Mouse (Mus musculus): ENCODE data around the gene Arid1b. TPM values are rescaled to one million over a fixed set of nuclear protein-coding genes. Genes with fewer than 3 reads are reported as not detected.
A peak's percentile ranks its signal among the peaks of the same experiment; 100 is the strongest.

The Arid1b gene
- polyA plus RNA-seq (2014; fragmentation: Nextera tagmentation; extraction: Ambion mirVana) = 12.4 and 14.3 TPM in 2 replicates

DNA sequence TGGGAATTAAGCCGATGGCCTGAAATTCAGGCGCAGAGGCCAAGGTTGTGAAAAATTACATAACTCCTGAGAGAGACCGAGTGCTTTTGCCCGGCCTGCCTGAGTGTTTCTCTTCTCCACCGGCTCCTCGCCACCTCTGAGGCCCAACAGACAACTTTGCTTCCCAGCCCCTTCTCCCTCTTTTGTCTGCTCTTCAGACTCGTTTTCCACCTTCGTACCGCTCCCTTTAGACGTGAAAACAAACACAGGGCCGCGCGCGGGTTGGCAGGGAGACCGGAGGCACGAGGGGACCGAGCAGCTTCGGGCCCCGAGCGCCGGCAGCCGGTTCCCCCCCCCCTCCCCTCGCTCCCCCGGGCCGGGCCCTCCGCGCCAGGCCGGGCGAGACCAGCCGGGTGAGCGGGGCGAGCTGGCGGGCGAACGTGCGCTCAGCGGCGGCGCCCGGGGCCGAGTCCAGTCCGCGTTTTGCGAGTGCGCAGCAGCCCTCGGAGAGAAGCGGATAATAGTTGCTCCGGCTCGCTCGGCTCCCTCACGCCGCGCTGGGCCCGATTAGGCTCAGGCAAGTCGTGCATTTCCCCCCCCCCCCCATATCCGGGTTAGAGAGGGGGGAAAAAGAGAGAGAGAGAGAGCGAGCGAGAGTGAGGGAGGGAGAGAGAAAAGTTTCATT is at the start of gene Arid1b:
Arid1b (plus strand) TSS at position 493 of the 664 bp plus-strand sequence.
- H3K27me3 ChIP-seq (replicated peaks; ENCODE audit: control insufficient read depth, insufficient read depth, low read length) = no peaks in the 10 kb centered on the region

DNA sequence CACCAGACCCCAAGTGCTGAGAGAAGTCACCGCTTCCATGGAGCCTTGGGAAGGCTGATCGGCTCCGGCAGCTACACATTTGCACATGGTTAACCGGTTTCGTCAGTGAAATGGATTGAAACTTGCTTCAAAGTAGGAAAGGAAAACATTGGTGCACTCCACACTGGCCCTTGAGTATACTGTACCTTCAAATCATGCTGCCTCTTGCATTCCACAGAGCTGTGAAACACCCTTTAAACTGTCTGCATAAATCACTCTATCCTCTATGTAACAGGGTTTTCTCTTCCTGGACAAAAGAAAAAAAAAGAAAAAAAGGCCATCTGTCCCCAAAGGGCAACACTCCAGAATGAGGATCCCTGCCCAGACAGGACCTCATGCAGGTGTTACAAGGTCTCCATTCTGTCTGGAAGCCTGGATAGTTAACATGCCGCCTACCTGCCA is 48.8 kb upstream of the Arid1b start:
- Histone ChIP-seq H3K9me3 (ENCODE audit: control insufficient read depth, low read length) (no peaks in the 10 kb centered on the region), H3K4me2 (ENCODE audit: low read depth, low read length) (peak overlapping the region; percentile 47; the same call in 1 of the 2 replicates), H3K27me3 (replicated peaks; ENCODE audit: control insufficient read depth, insufficient read depth, low read length) (no peaks in the 10 kb centered on the region), H3K27ac (replicated peaks; ENCODE audit: low read depth, low read length) (peak overlapping the region; percentile 59; the same call in 1 of the 2 replicates), H3K4me1 (ENCODE audit: control insufficient read depth, insufficient read depth, low read length) (peaks cover 25% of the 10 kb centered on the region), H3K4me3 (ENCODE audit: low read depth, low read length) (no peak overlapping the region), H3K36me3 (ENCODE audit: control insufficient read depth, insufficient read depth, low read length) (no peaks in the 10 kb centered on the region), H3K9ac (ENCODE audit: low read depth, low read length) (no peak overlapping the region)
- WGBS = 50% methylated on average over 6 of the region's 6 CpGs
- ATAC-seq (ENCODE audit: low read depth) (no peak), DNase-seq (ENCODE audit: low spot score) (no peak)

More for the DNA sequence above, at the start of gene Arid1b:
- H3K4me1 ChIP-seq (ENCODE audit: control insufficient read depth, insufficient read depth, low read length) = peaks cover 6% of the 10 kb centered on the region
- no peaks in the 10 kb centered on the region for H3K9me3 ChIP-seq (ENCODE audit: control insufficient read depth, low read length)
- peak within 1 kb of the TSS; percentile 63 for H3K4me2 ChIP-seq (ENCODE audit: low read depth, low read length)
- DNase-seq (ENCODE audit: low spot score) = peak; percentile 94
- H3K27ac ChIP-seq (replicated peaks; ENCODE audit: low read depth, low read length) = peak within 1 kb of the TSS; percentile 100
- H3K4me3 ChIP-seq (ENCODE audit: low read depth, low read length) = peak within 1 kb of the TSS; percentile 97
- H3K9ac ChIP-seq (ENCODE audit: low read depth, low read length) = peak within 1 kb of the TSS; percentile 100
- peak; percentile 83 for ATAC-seq (ENCODE audit: low read depth)
- H3K36me3 ChIP-seq (ENCODE audit: control insufficient read depth, insufficient read depth, low read length) = no peaks in the 10 kb centered on the region
- WGBS = 1% methylated on average over 53 of the region's 58 CpGs

DNA sequence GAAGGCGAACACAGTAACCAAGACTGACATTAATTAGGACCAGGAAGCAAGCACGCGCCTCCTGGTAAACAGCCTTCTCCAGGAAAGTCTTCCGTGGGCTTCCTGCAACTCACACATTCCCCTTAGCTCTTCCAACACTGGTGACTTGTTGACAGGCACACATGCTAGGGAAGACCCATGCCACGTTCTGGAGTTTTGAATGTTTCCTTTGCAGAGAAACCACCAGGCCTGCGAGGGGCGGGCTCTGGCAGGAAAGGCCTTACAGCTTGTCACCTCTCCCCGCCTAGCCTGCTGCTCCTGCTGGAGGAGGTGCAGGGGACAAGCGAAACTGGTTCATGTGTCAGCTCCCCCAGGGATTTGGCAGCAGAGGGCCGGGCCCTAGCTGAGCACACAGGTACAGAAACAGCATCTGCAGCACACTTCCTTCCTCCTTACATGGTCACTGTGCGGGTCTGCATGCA is 48.2 kb upstream of the Arid1b start:
- Histone ChIP-seq H3K4me3 (ENCODE audit: low read depth, low read length) (0 out of 2 replicates have a peak overlapping the region, but pooled peaks have one; percentile 5), H3K4me1 (ENCODE audit: control insufficient read depth, insufficient read depth, low read length) (peaks cover 25% of the 10 kb centered on the region), H3K27me3 (replicated peaks; ENCODE audit: control insufficient read depth, insufficient read depth, low read length) (no peaks in the 10 kb centered on the region), H3K4me2 (ENCODE audit: low read depth, low read length) (peak overlapping the region; percentile 47), H3K27ac (replicated peaks; ENCODE audit: low read depth, low read length) (peak overlapping the region; percentile 59; the same call in 1 of the 2 replicates), H3K9ac (ENCODE audit: low read depth, low read length) (peak overlapping the region; percentile 46), H3K9me3 (ENCODE audit: control insufficient read depth, low read length) (no peaks in the 10 kb centered on the region), H3K36me3 (ENCODE audit: control insufficient read depth, insufficient read depth, low read length) (no peaks in the 10 kb centered on the region)
- 10% methylated on average over 11 of the region's 11 CpGs for WGBS
- ATAC-seq (ENCODE audit: low read depth) (peak; percentile 86), DNase-seq (ENCODE audit: low spot score) (peak; percentile 88)

DNA sequence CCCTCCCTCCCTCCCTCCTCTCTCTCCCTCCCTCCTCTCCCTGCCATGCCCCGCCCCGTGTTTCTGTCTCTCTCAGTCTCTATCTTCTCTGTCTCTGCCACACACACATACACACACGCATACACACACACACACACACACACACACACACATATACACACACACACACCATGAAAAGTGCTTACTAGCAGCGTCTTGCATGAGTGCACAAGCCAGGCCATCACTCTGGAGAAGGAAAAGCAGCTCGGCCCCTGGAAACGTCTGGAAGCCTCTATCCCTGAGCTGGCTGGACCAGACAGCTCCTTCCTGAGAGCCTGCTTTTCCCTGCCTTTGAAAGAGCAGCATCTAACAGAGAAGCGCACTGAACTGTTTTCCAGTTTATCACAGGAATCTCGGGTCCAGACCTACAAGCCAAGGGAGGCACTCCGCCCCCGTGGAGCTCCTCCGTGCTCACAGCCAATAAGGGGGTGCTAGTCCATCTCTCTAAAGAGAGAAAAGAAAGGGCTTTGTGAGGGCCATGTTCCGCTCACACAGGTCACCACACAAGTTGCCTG is 47.6 kb upstream of the Arid1b start:
- Histone ChIP-seq H3K36me3 (ENCODE audit: control insufficient read depth, insufficient read depth, low read length) (no peaks in the 10 kb centered on the region), H3K9ac (ENCODE audit: low read depth, low read length) (0 out of 2 replicates have a peak overlapping the region, but pooled peaks have one; percentile 5), H3K4me1 (ENCODE audit: control insufficient read depth, insufficient read depth, low read length) (peaks cover 25% of the 10 kb centered on the region), H3K27me3 (replicated peaks; ENCODE audit: control insufficient read depth, insufficient read depth, low read length) (no peaks in the 10 kb centered on the region), H3K27ac (replicated peaks; ENCODE audit: low read depth, low read length) (peak overlapping the region; percentile 46), H3K4me2 (ENCODE audit: low read depth, low read length) (peak overlapping the region; percentile 47), H3K9me3 (ENCODE audit: control insufficient read depth, low read length) (no peaks in the 10 kb centered on the region), H3K4me3 (ENCODE audit: low read depth, low read length) (no peak overlapping the region)
- DNase-seq (ENCODE audit: low spot score) = peak; percentile 31
- 18% methylated on average over 12 of the region's 12 CpGs for WGBS
- ATAC-seq (ENCODE audit: low read depth) = peak; percentile 58

DNA sequence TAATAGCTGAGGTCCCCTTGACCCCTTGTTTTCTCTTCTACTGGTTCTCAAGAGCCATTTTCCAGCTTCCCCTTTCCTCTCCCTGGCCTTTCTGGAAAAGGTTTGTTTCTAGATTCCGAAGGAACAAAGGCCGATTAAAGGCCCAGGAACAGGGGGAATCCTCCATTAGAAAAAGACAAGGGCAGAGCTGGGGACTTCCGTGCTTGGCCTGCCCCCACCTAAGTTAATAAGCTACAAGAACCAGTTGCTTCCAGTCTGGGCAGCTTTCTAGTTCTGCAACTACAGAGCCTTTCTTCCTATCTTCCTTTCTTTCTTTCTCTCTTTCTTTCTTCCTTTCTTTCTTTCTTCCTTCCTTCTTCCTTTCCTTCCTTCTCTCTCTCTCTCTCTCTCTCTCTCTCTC is 47.1 kb upstream of the Arid1b start:
- Histone ChIP-seq H3K9me3 (ENCODE audit: control insufficient read depth, low read length) (no peaks in the 10 kb centered on the region), H3K36me3 (ENCODE audit: control insufficient read depth, insufficient read depth, low read length) (no peaks in the 10 kb centered on the region), H3K4me1 (ENCODE audit: control insufficient read depth, insufficient read depth, low read length) (peaks cover 25% of the 10 kb centered on the region), H3K27me3 (replicated peaks; ENCODE audit: control insufficient read depth, insufficient read depth, low read length) (no peaks in the 10 kb centered on the region), H3K4me3 (ENCODE audit: low read depth, low read length) (no peak overlapping the region), H3K4me2 (ENCODE audit: low read depth, low read length) (peak overlapping the region; percentile 47), H3K9ac (ENCODE audit: low read depth, low read length) (0 out of 2 replicates have a peak overlapping the region, but pooled peaks have one; percentile 5), H3K27ac (replicated peaks; ENCODE audit: low read depth, low read length) (peak overlapping the region; percentile 46)
- ATAC-seq (ENCODE audit: low read depth) = no peak
- DNase-seq (ENCODE audit: low spot score) = no peak
- WGBS = 33% methylated on average over 3 of the region's 3 CpGs

DNA sequence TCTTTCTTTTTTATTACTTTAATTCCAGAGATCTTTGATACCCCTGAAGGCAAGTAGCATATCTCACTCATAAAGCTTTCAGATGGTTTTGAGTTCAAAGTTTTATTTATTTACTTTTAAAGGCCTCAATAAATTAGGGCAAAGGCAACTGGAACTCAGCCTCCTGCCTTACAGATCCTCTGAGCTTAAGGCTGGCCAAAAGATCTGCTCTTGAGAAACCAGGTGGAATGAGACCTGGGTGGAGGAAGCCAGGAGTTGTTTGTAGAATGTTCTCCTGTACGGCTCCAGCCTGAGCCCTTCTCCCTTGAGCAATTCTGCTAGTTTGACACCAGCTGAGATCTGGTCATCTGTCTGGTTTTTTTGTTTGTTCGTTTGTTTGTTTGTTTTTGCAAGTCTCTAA is 46.7 kb upstream of the Arid1b start:
- Histone ChIP-seq H3K27me3 (replicated peaks; ENCODE audit: control insufficient read depth, insufficient read depth, low read length) (no peaks in the 10 kb centered on the region), H3K4me3 (ENCODE audit: low read depth, low read length) (no peak overlapping the region), H3K4me1 (ENCODE audit: control insufficient read depth, insufficient read depth, low read length) (peaks cover 25% of the 10 kb centered on the region), H3K36me3 (ENCODE audit: control insufficient read depth, insufficient read depth, low read length) (no peaks in the 10 kb centered on the region), H3K9me3 (ENCODE audit: control insufficient read depth, low read length) (no peaks in the 10 kb centered on the region), H3K4me2 (ENCODE audit: low read depth, low read length) (no peak overlapping the region), H3K27ac (replicated peaks; ENCODE audit: low read depth, low read length) (no peak overlapping the region), H3K9ac (ENCODE audit: low read depth, low read length) (no peak overlapping the region)
- no peak for ATAC-seq (ENCODE audit: low read depth)
- whole genome bisulfite sequencing = 52% methylated on average over 2 of the region's 2 CpGs
- DNase-seq (ENCODE audit: low spot score) = no peak

DNA sequence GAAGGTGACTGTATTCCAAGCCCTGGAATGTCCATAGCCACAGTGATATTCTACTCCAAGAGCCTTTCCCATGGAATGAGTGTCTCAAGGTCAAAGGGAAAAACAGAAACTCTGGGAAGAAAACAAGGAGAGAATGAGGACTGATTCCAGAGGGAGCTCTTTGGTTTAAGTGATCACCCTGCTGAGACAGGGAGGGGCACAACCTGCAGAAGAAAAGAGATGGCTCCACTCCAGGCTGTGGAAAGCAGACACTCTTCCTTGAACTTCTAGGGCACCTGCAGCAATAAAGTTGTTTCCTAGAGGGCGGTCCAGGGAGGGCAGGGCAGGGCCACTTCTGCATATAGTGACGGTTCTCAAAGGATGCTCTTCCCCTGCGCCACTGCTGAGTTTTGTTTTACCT is 45.6 kb upstream of the Arid1b start:
- WGBS = 59% methylated on average over 3 of the region's 3 CpGs
- no peak overlapping the region for H3K9ac ChIP-seq (ENCODE audit: low read depth, low read length)
- no peaks in the 10 kb centered on the region for H3K36me3 ChIP-seq (ENCODE audit: control insufficient read depth, insufficient read depth, low read length)
- ATAC-seq (ENCODE audit: low read depth) = no peak
- H3K4me3 ChIP-seq (ENCODE audit: low read depth, low read length) = no peak overlapping the region
- H3K4me2 ChIP-seq (ENCODE audit: low read depth, low read length) = no peak overlapping the region
- peaks cover 25% of the 10 kb centered on the region for H3K4me1 ChIP-seq (ENCODE audit: control insufficient read depth, insufficient read depth, low read length)
- no peak for DNase-seq (ENCODE audit: low spot score)
- no peaks in the 10 kb centered on the region for H3K27me3 ChIP-seq (replicated peaks; ENCODE audit: control insufficient read depth, insufficient read depth, low read length)
- no peaks in the 10 kb centered on the region for H3K9me3 ChIP-seq (ENCODE audit: control insufficient read depth, low read length)
- H3K27ac ChIP-seq (replicated peaks; ENCODE audit: low read depth, low read length) = no peak overlapping the region

DNA sequence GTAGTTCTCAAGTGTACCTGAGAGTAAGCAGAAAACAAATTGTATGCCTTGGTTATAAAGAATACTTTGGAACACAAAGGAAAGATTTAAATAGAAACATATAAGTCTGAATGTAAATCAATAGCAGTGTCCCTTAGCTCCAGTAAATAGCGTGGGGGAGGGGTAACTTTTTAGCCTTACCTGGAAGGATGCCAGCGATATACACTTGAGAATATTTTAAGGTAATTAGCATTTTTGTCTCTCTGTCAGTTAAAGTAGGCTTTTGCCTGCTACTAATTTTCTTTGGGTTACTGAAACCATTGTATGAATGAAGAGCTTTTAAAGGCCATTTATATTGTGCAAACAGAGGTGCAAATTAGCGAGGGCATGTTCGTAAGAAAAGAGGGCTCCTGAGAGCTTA is 39.7 kb upstream of the Arid1b start:
- DNase-seq (ENCODE audit: low spot score) = no peak
- Histone ChIP-seq H3K36me3 (ENCODE audit: control insufficient read depth, insufficient read depth, low read length) (no peaks in the 10 kb centered on the region), H3K9ac (ENCODE audit: low read depth, low read length) (no peak overlapping the region), H3K4me2 (ENCODE audit: low read depth, low read length) (0 out of 2 replicates have a peak overlapping the region, but pooled peaks have one; percentile 17), H3K27ac (replicated peaks; ENCODE audit: low read depth, low read length) (no peak overlapping the region), H3K27me3 (replicated peaks; ENCODE audit: control insufficient read depth, insufficient read depth, low read length) (no peaks in the 10 kb centered on the region), H3K4me3 (ENCODE audit: low read depth, low read length) (no peak overlapping the region), H3K9me3 (ENCODE audit: control insufficient read depth, low read length) (no peaks in the 10 kb centered on the region), H3K4me1 (ENCODE audit: control insufficient read depth, insufficient read depth, low read length) (peaks cover 12% of the 10 kb centered on the region)
- WGBS = 55% methylated on average over 4 of the region's 4 CpGs
- ATAC-seq (ENCODE audit: low read depth) = no peak
